Mouse (Mus musculus) heart, postnatal 36 days (tissue): ENCODE measurements around the gene Olfr303. TPM values are rescaled to one million over a fixed set of nuclear protein-coding genes. Genes with fewer than 3 reads are reported as not detected.
"Not testable (repeated sequence)": the region's sequence is repeated elsewhere in the genome, so short reads cannot be mapped to it uniquely, and the experiment has no call there.

Experiments
- DNase-seq, 2 experiments: peaks; one replicate each; pipeline ENCODE4 v3.0.0; 2021 to 2022
- intact Hi-C: fragments of 180-260 bp; cut with DNase I; formaldehyde crosslinking; loops from one replicate; pipeline ENCODE4 v1.15.1; 2025
- total RNA-seq, 2 experiments: library from RNA; stranded (reverse); gene quantifications; 2 replicates each; pipeline ENCODE4 v1.2.3; 2021

The Olfr303 gene
- not detected for total RNA-seq

- no peak for DNase-seq
- intact Hi-C loops = no loop called here
These were observed at the start of gene Olfr303 for GRCm38 (mm10) chr7:86397689-86398088. Gene Olfr303, minus strand, starts transcription at chr7:86397789.

DNA sequence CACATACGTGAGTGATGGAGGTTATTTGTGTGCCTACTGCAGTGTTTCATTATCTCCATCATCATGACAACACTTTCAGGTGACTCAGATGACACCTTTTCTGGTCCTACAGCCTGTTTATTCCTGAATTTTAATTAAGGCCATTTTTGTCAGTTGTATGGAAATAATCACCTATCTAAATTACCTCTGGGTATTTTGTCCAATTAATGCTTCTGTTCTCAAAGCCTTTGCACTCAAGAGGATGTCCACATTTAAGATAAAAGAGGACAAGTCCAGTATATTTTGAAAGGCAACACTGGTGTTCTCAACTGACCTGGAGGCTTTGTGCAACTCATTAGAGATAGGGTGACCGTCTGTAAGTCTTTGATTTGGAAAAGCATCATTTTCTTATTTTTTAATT, 6.0 kb upstream of the Olfr303 start, which contains the start of gene Olfr301:
TSS of gene Olfr301 (plus strand) at position 301 of the 400 bp plus-strand sequence.
- intact Hi-C loops = no loop called here
- no peak for DNase-seq

DNA sequence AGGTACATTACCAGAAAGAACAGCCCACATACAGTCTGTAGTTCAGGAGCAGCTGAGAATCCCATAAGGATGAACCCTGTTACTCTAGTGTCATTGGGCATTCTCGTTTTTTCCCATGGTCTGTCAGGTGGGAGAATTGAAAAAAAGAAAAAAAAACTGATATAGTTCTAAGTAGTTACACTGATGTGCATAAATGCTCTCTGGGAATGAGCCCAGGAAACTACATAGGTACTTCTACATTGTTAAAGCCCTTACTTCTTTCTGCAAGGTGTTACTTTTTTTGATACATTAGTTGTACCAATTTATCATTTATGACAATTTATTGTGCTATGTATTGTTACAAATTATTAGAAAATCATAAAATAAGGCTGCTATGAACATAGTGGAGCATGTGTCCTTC, 11.0 kb downstream of the Olfr303 start, which contains the start of gene Olfr304:
TSS of gene Olfr304 (minus strand) at position 101 of the 400 bp plus-strand sequence.
- intact Hi-C loops = no loop called here
- DNase-seq = no peak

- no peak for DNase-seq
- intact Hi-C loops = no loop called here
These were observed 11.8 kb downstream of the Olfr303 start for GRCm38 (mm10) chr7:86385769-86386168.

DNA sequence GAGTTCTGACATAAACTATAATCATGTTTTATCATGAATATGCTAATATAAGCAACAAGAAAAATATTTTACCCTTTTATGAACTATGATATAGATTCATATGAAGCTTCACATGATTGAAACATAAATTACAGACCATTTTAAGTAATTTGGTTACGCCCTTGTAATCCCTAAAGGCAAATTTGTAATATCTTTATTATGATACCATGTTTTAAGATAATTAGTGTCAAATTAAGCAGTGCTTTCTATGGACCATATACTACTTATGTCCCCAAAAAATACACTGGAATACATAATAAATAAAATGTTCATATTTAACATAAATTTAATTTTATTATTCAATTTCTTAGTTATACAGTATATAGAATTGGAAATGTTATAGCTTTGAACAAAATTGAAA, 30.8 kb downstream of the Olfr303 start, which contains the start of gene Olfr305:
TSS of gene Olfr305 (minus strand) at position 101 of the 400 bp plus-strand sequence.
- no peak for DNase-seq
- intact Hi-C loops = no loop called here

DNA sequence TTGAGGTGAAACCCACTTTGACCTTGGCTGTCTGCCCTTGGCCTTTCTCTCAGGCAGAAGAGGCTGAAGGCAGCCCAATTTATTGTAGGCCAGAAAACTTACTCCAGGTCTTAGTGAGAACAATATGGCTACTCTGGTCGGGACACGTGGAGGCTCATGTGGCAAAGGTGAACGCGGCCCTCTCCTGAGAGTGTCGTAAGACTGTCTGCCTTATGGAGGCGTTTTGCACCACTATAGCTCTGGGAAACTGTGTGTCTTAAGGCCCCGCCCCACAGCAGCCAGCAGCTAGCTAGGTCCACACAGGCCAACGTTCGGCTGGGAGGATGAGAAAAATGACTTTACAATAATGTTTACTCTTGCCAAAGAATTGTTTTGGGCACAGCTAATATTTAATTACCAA, 51.3 kb downstream of the Olfr303 start:
- intact Hi-C loops, DNase-seq: not testable (repeated sequence)

DNA sequence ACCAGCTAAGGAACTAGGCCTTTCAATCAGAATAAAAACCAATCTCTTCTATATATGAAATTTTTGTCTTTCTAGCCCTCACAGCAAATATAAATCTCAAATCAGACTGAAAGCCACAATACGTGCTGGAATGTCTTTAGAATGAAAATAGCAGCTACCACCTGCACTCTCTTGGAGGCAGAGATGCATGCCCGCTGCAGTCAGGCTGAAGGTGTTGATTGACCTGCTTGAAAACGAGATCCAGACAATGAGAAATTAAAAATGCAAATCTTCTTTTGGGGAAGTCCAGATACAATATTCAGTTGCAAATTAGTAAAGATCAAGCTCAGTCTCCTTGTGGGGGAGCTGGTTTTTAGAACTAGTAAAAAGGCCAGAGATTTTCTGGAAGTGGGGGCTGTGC, 53.3 kb downstream of the Olfr303 start:
- intact Hi-C loops = no loop called here
- DNase-seq = no peak

DNA sequence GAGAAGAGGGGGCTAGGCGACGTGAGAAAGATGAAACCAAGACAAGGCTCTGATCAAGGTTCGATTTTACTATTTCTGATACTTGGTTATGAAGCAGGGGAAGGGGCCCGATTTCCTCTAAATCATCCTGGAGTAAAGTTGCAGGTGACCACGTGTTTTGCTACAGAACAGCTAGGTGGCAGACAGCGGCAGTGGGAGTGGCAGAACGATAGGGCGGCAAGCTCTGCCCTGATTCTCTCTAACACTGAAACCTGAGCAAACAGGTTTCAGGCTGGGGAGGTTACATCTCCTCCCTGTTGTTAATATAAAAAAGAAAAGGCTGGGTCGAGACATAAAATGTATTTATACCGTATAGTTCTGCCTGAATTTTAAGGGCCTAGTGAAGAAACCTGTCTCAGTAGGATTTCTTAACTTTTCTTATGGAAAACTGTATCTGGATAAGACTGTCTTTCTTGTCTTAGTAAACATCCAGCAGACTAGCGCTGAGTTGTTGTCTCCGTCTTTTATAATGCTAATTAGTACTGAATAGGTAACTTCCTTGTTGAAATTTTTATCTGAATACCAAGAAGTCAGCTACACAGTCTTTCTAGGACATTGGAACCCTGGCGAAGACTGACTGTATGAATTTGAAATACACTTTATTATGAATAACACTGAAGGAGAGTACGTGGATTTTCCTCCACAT, 54.6 kb downstream of the Olfr303 start:
- no peak for DNase-seq
- intact Hi-C loops = no loop called here

Other genes with a start within 250 kb of the Olfr303 start
- not detected for gene Vmn2r75, start 226.0 kb downstream of the Olfr303 start, total RNA-seq
- not detected for gene Vmn2r76, start 151.5 kb downstream of the Olfr303 start, total RNA-seq
- gene Olfr310, start 120.6 kb downstream of the Olfr303 start, total RNA-seq = not detected
- gene Olfr309, start 84.1 kb downstream of the Olfr303 start, total RNA-seq = not detected
- gene Olfr308, start 72.2 kb downstream of the Olfr303 start, total RNA-seq = not detected
- gene Olfr307, start 60.2 kb downstream of the Olfr303 start, total RNA-seq = not detected
- not detected for gene Olfr305, start 30.9 kb downstream of the Olfr303 start, total RNA-seq
- not detected for gene Olfr304, start 11.1 kb downstream of the Olfr303 start, total RNA-seq
- gene Olfr301, start 6.1 kb upstream of the Olfr303 start, total RNA-seq = not detected
- gene Olfr299, start 62.1 kb upstream of the Olfr303 start, total RNA-seq = not detected
- not detected for gene Olfr298, start 94.7 kb upstream of the Olfr303 start, total RNA-seq
- gene Olfr297, start 122.2 kb upstream of the Olfr303 start, total RNA-seq = not detected
- gene Olfr295, start 186.1 kb upstream of the Olfr303 start, total RNA-seq = not detected
- not detected for gene Olfr294, start 218.9 kb upstream of the Olfr303 start, total RNA-seq